8 mouse cellular contexts compared by ENCODE assay signal in the genomic region with DNA sequence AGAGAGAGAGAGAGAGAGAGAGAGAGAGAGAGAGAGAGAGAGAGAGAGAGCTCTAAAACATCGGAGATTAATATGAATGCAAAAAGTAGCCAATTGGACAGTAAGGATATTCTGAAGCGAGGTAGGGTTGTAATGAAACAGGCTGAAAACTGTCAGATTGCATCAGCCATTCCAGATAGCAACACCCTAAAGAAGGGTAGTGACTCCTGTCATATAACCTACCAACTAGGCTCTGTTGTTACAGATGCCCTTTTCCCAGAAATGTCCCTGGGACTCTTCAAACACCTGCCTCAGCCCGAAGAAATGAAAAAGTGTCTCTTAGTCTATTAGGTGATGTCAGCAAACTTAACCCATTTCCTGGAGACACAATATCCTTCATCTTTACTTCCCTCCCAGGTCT. TPM values are rescaled to one million over a fixed set of nuclear protein-coding genes. Genes with fewer than 3 reads are reported as not detected.
DNase-seq lines count a peak whose midpoint lies in the region; ATAC-seq lines count a peak whose summit lies in the region.

No protein-coding gene starts in this region.

- peak overlapping the region; percentile 93 for H3K27ac ChIP-seq in embryonic facial prominence, embryonic 13.5 days
- H3K27ac ChIP-seq in limb, embryonic 12.5 days, result peak overlapping the region; percentile 94
- peak overlapping the region; percentile 98 for H3K27ac ChIP-seq in stomach, embryonic 16.5 days (ENCODE audit: low read length)

- DNase-seq in gastrocnemius, adult 18-20 months (ENCODE audit: low spot score), result peak; percentile 11
- DNase-seq in gastrocnemius, postnatal 14 days, result no peak
- peak; percentile 76 for DNase-seq in 3T3-L1 (ENCODE audit: low read depth, low spot score)
- no peak for DNase-seq in left cerebral cortex, postnatal 14 days (ENCODE audit: low spot score in 2 of 2)
- no peak for DNase-seq in left cerebral cortex, adult 11 months (ENCODE audit: low spot score)

- no peaks in the 10 kb centered on the region for H3K36me3 ChIP-seq in embryonic facial prominence, embryonic 13.5 days
- H3K36me3 ChIP-seq in limb, embryonic 12.5 days, result no peaks in the 10 kb centered on the region
- H3K36me3 ChIP-seq in stomach, embryonic 16.5 days (ENCODE audit: control insufficient read depth, insufficient read depth, low read length), result no peaks in the 10 kb centered on the region

- H3K4me2 ChIP-seq in embryonic facial prominence, embryonic 13.5 days, result peak overlapping the region; percentile 61
- peak overlapping the region; percentile 56 for H3K4me2 ChIP-seq in limb, embryonic 12.5 days
- peak overlapping the region; percentile 68 for H3K4me2 ChIP-seq in stomach, embryonic 16.5 days (ENCODE audit: low read depth, low read length)

- peak overlapping the region; percentile 83 for H3K9ac ChIP-seq in embryonic facial prominence, embryonic 13.5 days
- peak overlapping the region; percentile 76 for H3K9ac ChIP-seq in limb, embryonic 12.5 days (replicated peaks)
- H3K9ac ChIP-seq in stomach, embryonic 16.5 days (ENCODE audit: low read length), result peak overlapping the region; percentile 81

- H3K4me1 ChIP-seq in embryonic facial prominence, embryonic 13.5 days, result peaks cover 3% of the 10 kb centered on the region; the same call in 1 of the 2 replicates
- H3K4me1 ChIP-seq in limb, embryonic 12.5 days (replicated peaks), result peaks cover 4% of the 10 kb centered on the region
- peaks cover 7% of the 10 kb centered on the region; the same call in 1 of the 2 replicates for H3K4me1 ChIP-seq in stomach, embryonic 16.5 days (ENCODE audit: control insufficient read depth, insufficient read depth, low read length)

- no peaks in the 10 kb centered on the region for H3K9me3 ChIP-seq in embryonic facial prominence, embryonic 13.5 days
- no peaks in the 10 kb centered on the region for H3K9me3 ChIP-seq in limb, embryonic 12.5 days
- no peaks in the 10 kb centered on the region for H3K9me3 ChIP-seq in stomach, embryonic 16.5 days (replicated peaks; ENCODE audit: control insufficient read depth, low read length)

- intact Hi-C loops in gastrocnemius, postnatal 14 days (cut with DNase I; ENCODE audit: low total_unique reads), result no loop called here
- intact Hi-C loops in left cerebral cortex, postnatal 14 days (cut with DNase I), result no loop called here

- peak overlapping the region; percentile 54 for H3K4me3 ChIP-seq in embryonic facial prominence, embryonic 13.5 days
- peak overlapping the region; percentile 47 for H3K4me3 ChIP-seq in limb, embryonic 12.5 days (replicated peaks)
- peak overlapping the region; percentile 58 for H3K4me3 ChIP-seq in stomach, embryonic 16.5 days (replicated peaks; ENCODE audit: low read length)

- ATAC-seq in embryonic facial prominence, embryonic 13.5 days (ENCODE audit: insufficient number of reproducible peaks, insufficient read depth, low FRiP score, low TSS enrichment, low read depth), result no peak
- ATAC-seq in limb, embryonic 12.5 days (ENCODE audit: insufficient number of reproducible peaks, insufficient read depth, low FRiP score, low TSS enrichment, low read depth), result no peak
- ATAC-seq in stomach, embryonic 16.5 days (ENCODE audit: insufficient read depth, low FRiP score), result no peak

- 41% methylated on average over 3 of the region's 3 CpGs for WGBS in embryonic facial prominence, embryonic 13.5 days
- WGBS in limb, embryonic 12.5 days, result 56% methylated on average over 3 of the region's 3 CpGs
- WGBS in stomach, embryonic 16.5 days, result 18% methylated on average over 3 of the region's 3 CpGs

- H3K27me3 ChIP-seq in embryonic facial prominence, embryonic 13.5 days, result no peaks in the 10 kb centered on the region
- no peaks in the 10 kb centered on the region for H3K27me3 ChIP-seq in limb, embryonic 12.5 days
- no peaks in the 10 kb centered on the region for H3K27me3 ChIP-seq in stomach, embryonic 16.5 days (ENCODE audit: control insufficient read depth, insufficient read depth, low read length)

RNA-seq across cellular contexts. Expression of a gene that starts 24.4 kb away (rescaled TPM):
- 10 to 100 TPM; 10.2 to 14.4 TPM for total RNA-seq in gastrocnemius, adult 18-20 months (2021)
- total RNA-seq in gastrocnemius, postnatal 14 days (2021), result 10 to 100 TPM; 22.3 to 32.2 TPM
- 274 and 286 TPM in 2 replicates for polyA plus RNA-seq in embryonic facial prominence, embryonic 13.5 days (2015; fragmentation: Nextera tagmentation; extraction: Ambion mirVana)
- 273 and 276 TPM in 2 replicates for polyA plus RNA-seq in limb, embryonic 12.5 days (2016; fragmentation: Nextera tagmentation; extraction: Ambion mirVana)
- 283 and 314 TPM in 2 replicates for polyA plus RNA-seq in stomach, embryonic 16.5 days (2015; fragmentation: Nextera tagmentation; extraction: Ambion mirVana)
- 10 to 100 TPM; 51.5 to 54.3 TPM for total RNA-seq in left cerebral cortex, postnatal 14 days (2021)

RNA-seq across cellular contexts. Expression of a gene that starts 41.8 kb away (rescaled TPM):
- total RNA-seq in gastrocnemius, adult 18-20 months (2021), result under 1 TPM; 0.73 to 0.76 TPM
- under 1 TPM; 0.27 to 0.55 TPM for total RNA-seq in gastrocnemius, postnatal 14 days (2021)
- 5.7 and 6.0 TPM in 2 replicates for polyA plus RNA-seq in embryonic facial prominence, embryonic 13.5 days (2015; fragmentation: Nextera tagmentation; extraction: Ambion mirVana)
- 7.1 and 7.2 TPM in 2 replicates for polyA plus RNA-seq in limb, embryonic 12.5 days (2016; fragmentation: Nextera tagmentation; extraction: Ambion mirVana)
- 2.4 and 2.6 TPM in 2 replicates for polyA plus RNA-seq in stomach, embryonic 16.5 days (2015; fragmentation: Nextera tagmentation; extraction: Ambion mirVana)
- total RNA-seq in left cerebral cortex, postnatal 14 days (2021), result 1 to 10 TPM; 3.9 to 4.2 TPM

RNA-seq across cellular contexts. Expression of a gene that starts 46.6 kb away (rescaled TPM):
- total RNA-seq in gastrocnemius, adult 18-20 months (2021), result 1 to 10 TPM; 4.7 to 5.6 TPM
- total RNA-seq in gastrocnemius, postnatal 14 days (2021), result 1 to 10 TPM; 4.3 to 4.7 TPM
- 14.1 and 14.8 TPM in 2 replicates for polyA plus RNA-seq in embryonic facial prominence, embryonic 13.5 days (2015; fragmentation: Nextera tagmentation; extraction: Ambion mirVana)
- 10.7 and 11.8 TPM in 2 replicates for polyA plus RNA-seq in limb, embryonic 12.5 days (2016; fragmentation: Nextera tagmentation; extraction: Ambion mirVana)
- polyA plus RNA-seq in stomach, embryonic 16.5 days (2015; fragmentation: Nextera tagmentation; extraction: Ambion mirVana), result 8.4 and 8.8 TPM in 2 replicates
- 10 to 100 TPM; 18.4 to 20.6 TPM for total RNA-seq in left cerebral cortex, postnatal 14 days (2021)

Comparison
In these comparisons a context has a peak if more than half of its experiments do, and no peak if none do; other contexts are left out.
1. DNase-seq: peak in gastrocnemius, adult 18-20 months (single experiment) and 3T3-L1 (single experiment); none in gastrocnemius, postnatal 14 days (single experiment), left cerebral cortex, postnatal 14 days (0 of 2) and left cerebral cortex, adult 11 months (single experiment).
2. Peak in every context shown above with its lines, with median percentiles within 50 percentile points of each other: H3K27ac ChIP-seq, H3K4me2 ChIP-seq, H3K4me3 ChIP-seq and H3K9ac ChIP-seq.